Mouse (Mus musculus): ENCODE results near the gene Pcx. TPM values are rescaled to one million over a fixed set of nuclear protein-coding genes. Genes with fewer than 3 reads are reported as not detected.
"Not testable (repeated sequence)": the region's sequence is repeated elsewhere in the genome, so short reads cannot be mapped to it uniquely, and the experiment has no call there.

The Pcx gene
- polyA plus RNA-seq, 1 experiment from 2014 or later: 32.1 TPM

GRCm38 (mm10) chr19:4571658-4572057, 61.4 kb downstream of the Pcx start:
- WGBS: 74% methylated on average over 1 of the region's 1 CpGs
- no peak for ATAC-seq (ENCODE audit: insufficient number of reproducible peaks, insufficient read depth, low FRiP score, low TSS enrichment)
- no peaks in the 10 kb centered on the region for H3K4me1 ChIP-seq
- H3K9ac ChIP-seq: no peak overlapping the region
- H3K27me3 ChIP-seq: no peaks in the 10 kb centered on the region
- H3K4me3 ChIP-seq: no peak overlapping the region
- H3K9me3 ChIP-seq: no peaks in the 10 kb centered on the region
- no peak overlapping the region for H3K4me2 ChIP-seq (replicated peaks)
- no peaks in the 10 kb centered on the region for H3K36me3 ChIP-seq
- no peak overlapping the region for H3K27ac ChIP-seq

GRCm38 (mm10) chr19:4572061-4572460, 61.8 kb downstream of the Pcx start:
- no peaks in the 10 kb centered on the region for H3K9me3 ChIP-seq
- no peaks in the 10 kb centered on the region for H3K27me3 ChIP-seq
- H3K9ac ChIP-seq: no peak overlapping the region
- no peak overlapping the region for H3K27ac ChIP-seq
- ATAC-seq (ENCODE audit: insufficient number of reproducible peaks, insufficient read depth, low FRiP score, low TSS enrichment): no peak
- WGBS: 73% methylated on average over 4 of the region's 4 CpGs
- H3K4me1 ChIP-seq: no peaks in the 10 kb centered on the region
- no peaks in the 10 kb centered on the region for H3K36me3 ChIP-seq
- no peak overlapping the region for H3K4me3 ChIP-seq
- H3K4me2 ChIP-seq (replicated peaks): no peak overlapping the region

DNA sequence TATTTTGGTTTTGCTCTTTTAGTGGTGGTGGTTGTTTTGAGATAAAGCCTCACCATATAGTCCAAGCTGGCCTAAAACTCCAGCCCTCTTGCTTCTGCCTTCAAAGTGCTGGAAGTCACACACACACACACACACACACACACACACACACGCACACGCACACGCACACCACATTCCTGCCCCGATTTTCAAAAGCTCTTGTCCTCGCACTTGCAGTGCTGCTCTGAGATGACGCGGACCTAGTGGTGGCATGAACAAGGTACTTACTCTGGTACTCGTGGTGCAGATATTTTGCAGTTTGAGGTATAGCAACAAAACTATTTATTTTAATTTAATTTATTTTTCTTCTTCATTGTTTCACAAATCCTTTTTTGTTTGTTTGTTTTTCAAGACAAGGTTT, 62.2 kb downstream of the Pcx start:
- H3K9ac ChIP-seq: no peak overlapping the region
- ATAC-seq (ENCODE audit: insufficient number of reproducible peaks, insufficient read depth, low FRiP score, low TSS enrichment): no peak
- no peaks in the 10 kb centered on the region for H3K27me3 ChIP-seq
- H3K27ac ChIP-seq: no peak overlapping the region
- no peaks in the 10 kb centered on the region for H3K4me1 ChIP-seq
- H3K4me3 ChIP-seq: no peak overlapping the region
- WGBS: 87% methylated on average over 8 of the region's 8 CpGs
- no peak overlapping the region for H3K4me2 ChIP-seq (replicated peaks)
- H3K9me3 ChIP-seq: no peaks in the 10 kb centered on the region
- no peaks in the 10 kb centered on the region for H3K36me3 ChIP-seq

DNA sequence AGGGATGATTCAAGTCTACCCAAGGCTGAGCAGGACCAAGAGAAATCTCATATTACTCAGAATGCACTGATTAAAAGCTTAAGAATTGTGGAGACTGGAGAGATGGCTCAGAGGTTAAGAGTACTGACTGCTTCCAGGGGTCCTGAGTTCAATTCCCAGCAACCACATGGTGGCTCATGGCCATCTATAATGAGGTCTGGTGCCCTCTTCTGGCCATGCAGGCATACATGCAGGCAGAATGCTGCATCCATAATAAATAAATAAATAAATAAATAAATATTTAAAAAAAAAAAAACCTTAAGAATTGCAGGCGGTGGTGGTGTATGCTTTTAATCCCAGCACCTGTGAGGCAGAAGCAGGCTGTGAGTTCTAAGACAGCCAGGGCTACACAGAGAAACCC, 63.0 kb downstream of the Pcx start:
- 85% methylated on average over 1 of the region's 1 CpGs for whole genome bisulfite sequencing
- H3K27ac ChIP-seq: no peak overlapping the region
- no peaks in the 10 kb centered on the region for H3K4me1 ChIP-seq
- no peaks in the 10 kb centered on the region for H3K9me3 ChIP-seq
- no peak for ATAC-seq (ENCODE audit: insufficient number of reproducible peaks, insufficient read depth, low FRiP score, low TSS enrichment)
- no peaks in the 10 kb centered on the region for H3K36me3 ChIP-seq
- no peak overlapping the region for H3K4me2 ChIP-seq (replicated peaks)
- H3K4me3 ChIP-seq: no peak overlapping the region
- no peak overlapping the region for H3K9ac ChIP-seq
- H3K27me3 ChIP-seq: no peaks in the 10 kb centered on the region

- H3K27ac ChIP-seq: no peak overlapping the region
- ATAC-seq (ENCODE audit: insufficient number of reproducible peaks, insufficient read depth, low FRiP score, low TSS enrichment): no peak
- no peak overlapping the region for H3K4me3 ChIP-seq
- H3K9me3 ChIP-seq: no peaks in the 10 kb centered on the region
- no peaks in the 10 kb centered on the region for H3K4me1 ChIP-seq
- H3K4me2 ChIP-seq (replicated peaks): no peak overlapping the region
- H3K36me3 ChIP-seq: no peaks in the 10 kb centered on the region
- no peaks in the 10 kb centered on the region for H3K27me3 ChIP-seq
- no peak overlapping the region for H3K9ac ChIP-seq
- 65% methylated on average over 2 of the region's 2 CpGs for WGBS
Measured at GRCm38 (mm10) chr19:4578799-4579198, 68.5 kb downstream of the Pcx start.

- Histone ChIP-seq H3K27ac (no peak overlapping the region), H3K4me3 (no peak overlapping the region), H3K36me3 (no peaks in the 10 kb centered on the region), H3K9me3 (no peaks in the 10 kb centered on the region), H3K27me3 (no peaks in the 10 kb centered on the region), H3K9ac (no peak overlapping the region), H3K4me2 (replicated peaks) (no peak overlapping the region), H3K4me1 (no peaks in the 10 kb centered on the region)
- ATAC-seq (ENCODE audit: insufficient number of reproducible peaks, insufficient read depth, low FRiP score, low TSS enrichment): no peak
- WGBS: 81% methylated on average over 5 of the region's 5 CpGs
Measured at GRCm38 (mm10) chr19:4579296-4579695, 69.0 kb downstream of the Pcx start.

DNA sequence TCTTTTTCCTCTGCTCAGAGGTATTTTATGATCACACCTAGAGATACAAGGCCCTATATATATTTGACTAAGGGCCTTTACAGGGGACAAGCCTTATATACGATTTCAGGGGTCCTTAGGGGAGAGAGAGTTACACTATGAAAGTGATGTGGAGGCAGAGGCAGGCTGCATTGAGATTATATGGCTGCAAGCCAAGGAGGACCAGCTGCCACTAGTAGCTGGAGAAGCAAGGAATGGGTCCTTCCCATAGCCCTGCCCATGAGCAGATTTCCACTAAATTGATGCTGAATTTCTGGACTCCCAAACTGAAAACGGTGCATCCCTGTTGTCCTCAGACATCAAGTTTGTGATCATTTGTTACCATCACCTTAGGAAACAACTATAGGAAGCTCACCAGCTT, 73.6 kb downstream of the Pcx start:
- Histone ChIP-seq H3K9me3 (no peaks in the 10 kb centered on the region), H3K4me3 (no peak overlapping the region), H3K27me3 (no peaks in the 10 kb centered on the region), H3K4me2 (replicated peaks) (no peak overlapping the region), H3K4me1 (no peaks in the 10 kb centered on the region), H3K36me3 (no peaks in the 10 kb centered on the region), H3K27ac (no peak overlapping the region), H3K9ac (no peak overlapping the region)
- no peak for ATAC-seq (ENCODE audit: insufficient number of reproducible peaks, insufficient read depth, low FRiP score, low TSS enrichment)
- WGBS: 74% methylated on average over 2 of the region's 2 CpGs

- H3K27ac ChIP-seq; H3K9me3 ChIP-seq; H3K27me3 ChIP-seq; H3K4me1 ChIP-seq; H3K4me3 ChIP-seq; H3K4me2 ChIP-seq (replicated peaks); H3K36me3 ChIP-seq; ATAC-seq (ENCODE audit: insufficient number of reproducible peaks, insufficient read depth, low FRiP score, low TSS enrichment); H3K9ac ChIP-seq: not testable (repeated sequence)
Measured at GRCm38 (mm10) chr19:4586783-4587182, 76.5 kb downstream of the Pcx start.

GRCm38 (mm10) chr19:4587426-4587825, 77.2 kb downstream of the Pcx start:
- Histone ChIP-seq H3K9ac (no peak overlapping the region), H3K27ac (no peak overlapping the region), H3K36me3 (no peaks in the 10 kb centered on the region), H3K9me3 (no peaks in the 10 kb centered on the region), H3K27me3 (no peaks in the 10 kb centered on the region), H3K4me3 (no peak overlapping the region), H3K4me1 (no peaks in the 10 kb centered on the region), H3K4me2 (replicated peaks) (no peak overlapping the region)
- 59% methylated on average over 2 of the region's 2 CpGs for WGBS
- no peak for ATAC-seq (ENCODE audit: insufficient number of reproducible peaks, insufficient read depth, low FRiP score, low TSS enrichment)

DNA sequence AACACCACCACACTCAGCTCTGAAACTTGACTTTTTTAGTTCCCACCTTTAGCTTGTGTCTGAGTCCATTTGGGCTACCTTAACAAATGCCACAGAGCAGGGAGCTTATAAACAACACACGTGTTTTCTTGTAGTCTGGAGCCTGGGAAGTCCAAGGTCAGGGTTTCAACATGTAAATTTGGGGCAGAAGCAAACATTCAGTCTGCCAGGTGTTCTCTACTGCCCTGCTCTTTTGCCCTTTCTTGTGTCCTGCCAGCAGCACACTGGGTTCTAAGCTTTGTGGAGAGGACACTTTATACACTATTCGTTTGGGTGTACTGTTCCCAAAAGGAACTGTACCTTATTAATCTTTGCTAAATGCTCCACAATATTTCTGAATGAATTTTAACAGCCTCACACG, 78.2 kb downstream of the Pcx start:
- no peak for ATAC-seq (ENCODE audit: insufficient number of reproducible peaks, insufficient read depth, low FRiP score, low TSS enrichment)
- Histone ChIP-seq H3K9me3 (no peaks in the 10 kb centered on the region), H3K27ac (no peak overlapping the region), H3K27me3 (no peaks in the 10 kb centered on the region), H3K36me3 (no peaks in the 10 kb centered on the region), H3K9ac (no peak overlapping the region), H3K4me1 (no peaks in the 10 kb centered on the region), H3K4me3 (no peak overlapping the region), H3K4me2 (replicated peaks) (no peak overlapping the region)
- 70% methylated on average over 3 of the region's 3 CpGs for WGBS

DNA sequence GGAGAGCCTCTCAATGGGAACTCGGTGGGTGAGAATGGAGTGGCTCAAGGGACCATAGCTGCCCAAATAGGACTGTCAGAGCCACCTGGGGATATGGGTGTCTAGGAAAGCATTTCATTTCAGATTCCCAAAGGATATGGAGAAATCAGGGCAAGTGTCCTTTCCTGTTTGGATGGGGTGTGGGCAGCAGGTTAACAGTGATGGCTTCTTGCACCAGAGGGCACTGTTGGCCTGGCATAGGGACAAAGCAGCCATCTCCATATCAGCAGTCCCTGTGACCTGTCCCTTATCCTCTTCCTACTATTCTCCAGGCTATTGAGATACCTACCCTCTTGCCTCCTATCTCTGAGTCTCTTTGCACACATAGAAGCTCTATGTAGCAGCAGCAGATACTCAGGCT, 78.8 kb downstream of the Pcx start:
- H3K27me3 ChIP-seq: no peaks in the 10 kb centered on the region
- no peak for ATAC-seq (ENCODE audit: insufficient number of reproducible peaks, insufficient read depth, low FRiP score, low TSS enrichment)
- no peaks in the 10 kb centered on the region for H3K4me1 ChIP-seq
- H3K4me3 ChIP-seq: no peak overlapping the region
- H3K9me3 ChIP-seq: no peaks in the 10 kb centered on the region
- H3K36me3 ChIP-seq: no peaks in the 10 kb centered on the region
- 71% methylated on average over 1 of the region's 1 CpGs for WGBS
- no peak overlapping the region for H3K9ac ChIP-seq
- H3K27ac ChIP-seq: no peak overlapping the region
- H3K4me2 ChIP-seq (replicated peaks): no peak overlapping the region

DNA sequence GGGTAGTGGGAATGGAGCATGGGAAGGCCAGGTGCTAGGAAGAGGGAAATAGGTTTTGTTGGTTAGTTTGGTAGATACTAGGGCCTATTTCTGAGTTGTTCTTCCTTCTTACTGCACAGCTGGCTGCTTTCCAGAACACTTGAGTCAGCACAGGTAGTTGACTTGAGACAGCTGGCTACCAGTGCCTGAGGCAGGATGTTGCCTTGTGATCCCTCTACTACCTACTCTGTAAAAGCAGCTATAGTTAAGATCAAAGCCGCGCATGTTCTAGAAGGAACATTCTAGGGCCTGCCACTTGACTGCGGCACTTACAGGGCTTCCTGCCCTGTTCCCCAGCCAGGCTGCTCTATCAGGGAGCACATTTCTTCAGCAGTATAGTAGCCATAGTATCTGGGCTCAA, 79.8 kb downstream of the Pcx start:
- H3K4me3 ChIP-seq: no peak overlapping the region
- no peak overlapping the region for H3K27ac ChIP-seq
- no peak for ATAC-seq (ENCODE audit: insufficient number of reproducible peaks, insufficient read depth, low FRiP score, low TSS enrichment)
- no peaks in the 10 kb centered on the region for H3K4me1 ChIP-seq
- WGBS: 94% methylated on average over 3 of the region's 3 CpGs
- no peak overlapping the region for H3K4me2 ChIP-seq (replicated peaks)
- H3K36me3 ChIP-seq: no peaks in the 10 kb centered on the region
- no peaks in the 10 kb centered on the region for H3K9me3 ChIP-seq
- H3K9ac ChIP-seq: no peak overlapping the region
- H3K27me3 ChIP-seq: no peaks in the 10 kb centered on the region

GRCm38 (mm10) chr19:4593792-4594522, 83.7 kb downstream of the Pcx start:
- Histone ChIP-seq H3K36me3 (no peaks in the 10 kb centered on the region), H3K4me1 (no peaks in the 10 kb centered on the region), H3K27me3 (no peaks in the 10 kb centered on the region), H3K4me3 (no peak overlapping the region), H3K27ac (no peak overlapping the region), H3K9me3 (no peaks in the 10 kb centered on the region), H3K9ac (no peak overlapping the region), H3K4me2 (replicated peaks) (no peak overlapping the region)
- 62% methylated on average over 7 of the region's 7 CpGs for WGBS
- no peak for ATAC-seq (ENCODE audit: insufficient number of reproducible peaks, insufficient read depth, low FRiP score, low TSS enrichment)
